Mouse (Mus musculus) heart, postnatal 0 days (tissue): ENCODE data around the gene Cwc25.

Experiments used
- CTCF ChIP-seq: IDR thresholded peaks from 2 replicates; pipeline ENCODE4 v1.5.1; 2016; ENCODE audit warnings: antibody characterized with exemption, control low read depth, low read depth
- EP300 ChIP-seq: IDR thresholded peaks from 2 replicates; pipeline ENCODE4 v1.6.1; 2016; ENCODE audit warnings: antibody characterized with exemption, low read depth

GRCm38 (mm10) chr11:97737600-97737999 is 28.8 kb downstream of the Cwc25 start:
- TF ChIP-seq EP300 = no peak
- TF ChIP-seq CTCF = no peak
